31 mouse cellular contexts compared by ENCODE assay signal in genomic region chr4:155746575-155747490, GRCm38 (mm10). TPM values are rescaled to one million over a fixed set of nuclear protein-coding genes. Genes with fewer than 3 reads are reported as not detected.
A peak's percentile ranks its signal among the peaks of the same experiment; 100 is the strongest.
DNase-seq lines count a peak whose midpoint lies in the region; ATAC-seq lines count a peak whose summit lies in the region.
"Had no signal": no experiment of that assay in that cellular context is flagged by ENCODE, and none has a peak within 500 bp of the region (broad histone marks: within the 10 kb centered on the region; RNA-seq: fewer than 3 reads in every experiment).

No protein-coding gene starts in this region.

- H3K27ac ChIP-seq in liver, embryonic 15.5 days (replicated peaks), result no peak overlapping the region
- no peak overlapping the region for H3K27ac ChIP-seq in forebrain, embryonic 16.5 days (ENCODE audit: low read length)
- H3K27ac ChIP-seq: embryonic facial prominence, embryonic 13.5 days; heart, embryonic 10.5 days; heart, embryonic 15.5 days; hindbrain, embryonic 12.5 days; limb, embryonic 10.5 days; limb, embryonic 15.5 days; liver, embryonic 14.5 days; midbrain, embryonic 10.5 days; neural tube, embryonic 12.5 days had no signal

- ATAC-seq in liver, embryonic 15.5 days (ENCODE audit: insufficient read depth), result peak; percentile 22; the same call in 1 of the 2 replicates
- no peak for ATAC-seq in forebrain, embryonic 16.5 days
- ATAC-seq: forebrain, postnatal 0 days; intestine, postnatal 0 days had no signal

- H3K36me3 ChIP-seq in liver, embryonic 15.5 days (replicated peaks), result peaks cover 97% of the 10 kb centered on the region
- peaks cover 29% of the 10 kb centered on the region for H3K36me3 ChIP-seq in forebrain, embryonic 16.5 days (ENCODE audit: control insufficient read depth, insufficient read depth)

- H3K9me3 ChIP-seq in liver, embryonic 15.5 days (replicated peaks), result no peaks in the 10 kb centered on the region
- H3K9me3 ChIP-seq in forebrain, embryonic 16.5 days (ENCODE audit: control insufficient read depth, low read length), result no peaks in the 10 kb centered on the region
- H3K9me3 ChIP-seq: embryonic facial prominence, embryonic 13.5 days; heart, embryonic 10.5 days; heart, embryonic 15.5 days; hindbrain, embryonic 12.5 days; limb, embryonic 10.5 days; limb, embryonic 15.5 days; midbrain, embryonic 10.5 days; neural tube, embryonic 12.5 days had no signal

- no peak for DNase-seq in liver
- peak; percentile 76 for DNase-seq in cerebellum, adult 11-12 months
- DNase-seq in cerebellum, adult 9-10 months, result peak; percentile 73
- DNase-seq in cerebellum, postnatal 36 days, result peak; percentile 53 to 63
- DNase-seq in c-Kit-positive CD71-positive TER-119-positive erythroid progenitor cells, embryonic 14.5 days (ENCODE audit: low spot score), result no peak
- DNase-seq in heart, postnatal 25 days (ENCODE audit: low spot score), result no peak
- DNase-seq: adrenal gland, adult 8-10 months; forebrain, postnatal 0 days; gastrocnemius, postnatal 25 days; heart, adult 11 months; heart, postnatal 36 days; kidney, adult 9 months; kidney, postnatal 10 days; lung, embryonic 14.5 days; right cerebral cortex, adult 18-20 months; thymus, postnatal 4 days had no signal

- intact Hi-C loops in heart, postnatal 25 days (cut with DNase I), result no loop called here

- no peaks in the 10 kb centered on the region for H3K27me3 ChIP-seq in liver, embryonic 15.5 days
- no peaks in the 10 kb centered on the region for H3K27me3 ChIP-seq in forebrain, embryonic 16.5 days (replicated peaks; ENCODE audit: control insufficient read depth, insufficient read depth, low read length)
- H3K27me3 ChIP-seq: CH12.LX; embryonic facial prominence, embryonic 13.5 days; heart, embryonic 15.5 days; hindbrain, embryonic 12.5 days; limb, embryonic 15.5 days; neural tube, embryonic 12.5 days had no signal

- 80% methylated on average over 17 of the region's 17 CpGs for WGBS in liver, embryonic 15.5 days (ENCODE audit: insufficient replicate concordance)
- 88% methylated on average over 17 of the region's 17 CpGs for WGBS in forebrain, embryonic 16.5 days

- no peak overlapping the region for H3K4me2 ChIP-seq in liver, embryonic 15.5 days
- H3K4me2 ChIP-seq in forebrain, embryonic 16.5 days (ENCODE audit: low read length), result no peak overlapping the region
- H3K4me2 ChIP-seq: embryonic facial prominence, embryonic 13.5 days; heart, embryonic 15.5 days; hindbrain, embryonic 12.5 days; limb, embryonic 15.5 days; lung, embryonic 14.5 days; neural tube, embryonic 12.5 days had no signal

- H3K4me3 ChIP-seq in liver, embryonic 15.5 days (replicated peaks), result no peak overlapping the region
- H3K4me3 ChIP-seq in forebrain, embryonic 16.5 days (replicated peaks; ENCODE audit: low read length), result no peak overlapping the region
- H3K4me3 ChIP-seq: embryonic facial prominence, embryonic 13.5 days; heart, embryonic 10.5 days; heart, embryonic 15.5 days; hindbrain, embryonic 12.5 days; limb, embryonic 10.5 days; limb, embryonic 15.5 days; midbrain, embryonic 10.5 days; myocyte; neural tube, embryonic 12.5 days had no signal

- H3K4me1 ChIP-seq in liver, embryonic 15.5 days (replicated peaks), result no peaks in the 10 kb centered on the region
- H3K4me1 ChIP-seq in forebrain, embryonic 16.5 days (replicated peaks; ENCODE audit: control insufficient read depth, insufficient read depth, low read length), result no peaks in the 10 kb centered on the region
- H3K4me1 ChIP-seq: embryonic facial prominence, embryonic 13.5 days; heart, embryonic 10.5 days; heart, embryonic 15.5 days; hindbrain, embryonic 12.5 days; limb, embryonic 10.5 days; limb, embryonic 15.5 days; midbrain, embryonic 10.5 days; neural tube, embryonic 12.5 days had no signal

- no peak overlapping the region for H3K9ac ChIP-seq in liver, embryonic 15.5 days
- no peak overlapping the region for H3K9ac ChIP-seq in forebrain, embryonic 16.5 days (replicated peaks; ENCODE audit: low read depth, low read length)
- H3K9ac ChIP-seq: embryonic facial prominence, embryonic 13.5 days; forebrain, postnatal 0 days; heart, embryonic 15.5 days; hindbrain, embryonic 12.5 days; limb, embryonic 15.5 days; liver, embryonic 14.5 days; lung, embryonic 14.5 days; neural tube, embryonic 12.5 days had no signal

RNA-seq across cellular contexts. Expression of gene Tmem240, which starts 12.2 kb away (rescaled TPM):
- polyA plus RNA-seq in liver, embryonic 15.5 days (2015; fragmentation: Nextera tagmentation; extraction: Ambion mirVana), result 0.08 and 0.10 TPM in 2 replicates
- 7.3 and 11.4 TPM in 2 replicates for polyA plus RNA-seq in forebrain, embryonic 16.5 days (2015; fragmentation: Nextera tagmentation; extraction: Ambion mirVana)
- under 1 TPM; 0.60 to 0.87 TPM for total RNA-seq in heart, postnatal 25 days (2021)

RNA-seq across cellular contexts. Expression of gene Atad3a, which starts 14.1 kb away (rescaled TPM):
- polyA plus RNA-seq in liver, embryonic 15.5 days (2015; fragmentation: Nextera tagmentation; extraction: Ambion mirVana), result 47.9 and 56.5 TPM in 2 replicates
- 98.2 and 101 TPM in 2 replicates for polyA plus RNA-seq in forebrain, embryonic 16.5 days (2015; fragmentation: Nextera tagmentation; extraction: Ambion mirVana)
- 10 to 100 TPM; 49.6 to 50.3 TPM for total RNA-seq in heart, postnatal 25 days (2021)

RNA-seq across cellular contexts. Expression of gene Vwa1, which starts 27.7 kb away (rescaled TPM):
- 0.33 and 0.54 TPM in 2 replicates for polyA plus RNA-seq in liver, embryonic 15.5 days (2015; fragmentation: Nextera tagmentation; extraction: Ambion mirVana)
- polyA plus RNA-seq in forebrain, embryonic 16.5 days (2015; fragmentation: Nextera tagmentation; extraction: Ambion mirVana), result 27.3 and 29.6 TPM in 2 replicates
- total RNA-seq in heart, postnatal 25 days (2021), result 1 to 10 TPM; 7.9 to 9.4 TPM

RNA-seq across cellular contexts. Expression of gene Tmem88b, which starts 38.8 kb away (rescaled TPM):
- 0.13 and 0.22 TPM in 2 replicates for polyA plus RNA-seq in liver, embryonic 15.5 days (2015; fragmentation: Nextera tagmentation; extraction: Ambion mirVana)
- 0.47 and 0.53 TPM in 2 replicates for polyA plus RNA-seq in forebrain, embryonic 16.5 days (2015; fragmentation: Nextera tagmentation; extraction: Ambion mirVana)
- under 1 TPM; 0.75 to 0.84 TPM for total RNA-seq in heart, postnatal 25 days (2021)
- total RNA-seq: megakaryocyte progenitor cell, adult 5-6 weeks had no signal

RNA-seq across cellular contexts. Expression of gene Ssu72, which starts 42.2 kb away (rescaled TPM):
- 52.0 and 52.4 TPM in 2 replicates for polyA plus RNA-seq in liver, embryonic 15.5 days (2015; fragmentation: Nextera tagmentation; extraction: Ambion mirVana)
- 134 and 150 TPM in 2 replicates for polyA plus RNA-seq in forebrain, embryonic 16.5 days (2015; fragmentation: Nextera tagmentation; extraction: Ambion mirVana)
- total RNA-seq in heart, postnatal 25 days (2021), result 10 to 100 TPM; 41.8 to 44.6 TPM

Comparison
In these comparisons a context has a peak if more than half of its experiments do, and no peak if none do; other contexts are left out.
1. DNase-seq: peak in cerebellum, adult 11-12 months (single experiment), cerebellum, adult 9-10 months (single experiment) and cerebellum, postnatal 36 days (2 of 2); none in liver (single experiment), c-Kit-positive CD71-positive TER-119-positive erythroid progenitor cells, embryonic 14.5 days (single experiment) and heart, postnatal 25 days (single experiment).
2. RNA of gene Vwa1, which starts 27.7 kb away (polyA plus RNA-seq): 27.3 to 29.6 TPM in forebrain, embryonic 16.5 days; 0.33 to 0.54 TPM in liver, embryonic 15.5 days; every median in the first group is over 10 times any median in the second.